Mouse (Mus musculus) midbrain, embryonic 11.5 days (tissue): ENCODE measurements at regions not wholly inside any gene's neighbourhood (a gene's known extent, or its start where the extent isn't known, plus 50 kb on each side); places are given as distances from the start of the nearest gene placed in this dataset.

ENCODE experiments used
- ATAC-seq: fragments of 200-750 bp; cut with Nextera tagmentation; 2 replicates; pipeline ENCODE4 v1.8.0; 2017; ENCODE audit warnings: moderate TSS enrichment, moderate library complexity; ENCODE audit not compliant: low FRiP score
- DNase-seq: peaks from one replicate; pipeline ENCODE4 v3.0.0; 2015; ENCODE audit warnings: low spot score; ENCODE audit errors: missing footprints
- H3K27ac ChIP-seq: fragments of 300-500 bp; sonication (generic); 2 replicates; pipeline ENCODE4 v1.5.1; 2014; ENCODE audit warnings: low read depth, low read length
- H3K27me3 ChIP-seq: fragments of 300-500 bp; sonication (generic); 2 replicates; pipeline ENCODE4 v1.6.1; 2014; ENCODE audit warnings: mild to moderate bottlenecking, low read length, moderate library complexity, mixed read lengths; ENCODE audit not compliant: control insufficient read depth, insufficient read depth
- H3K36me3 ChIP-seq: fragments of 300-500 bp; sonication (generic); 2 replicates; pipeline ENCODE4 v1.6.1; 2014; ENCODE audit warnings: mild to moderate bottlenecking, low read length, moderate library complexity, mixed read lengths; ENCODE audit not compliant: control insufficient read depth, insufficient read depth
- H3K4me1 ChIP-seq: fragments of 300-500 bp; sonication (generic); 2 replicates; pipeline ENCODE4 v1.6.1; 2014; ENCODE audit warnings: low read length; ENCODE audit not compliant: control insufficient read depth, insufficient read depth
- H3K4me2 ChIP-seq: fragments of 300-500 bp; sonication (generic); 2 replicates; pipeline ENCODE4 v1.6.1; 2014; ENCODE audit warnings: mild to moderate bottlenecking, moderate library complexity
- H3K4me3 ChIP-seq: fragments of 300-500 bp; sonication (generic); 2 replicates; pipeline ENCODE4 v1.5.1; 2014; ENCODE audit warnings: low read depth, low read length
- H3K9ac ChIP-seq: fragments of 300-500 bp; sonication (generic); 2 replicates; pipeline ENCODE4 v1.6.1; 2014; ENCODE audit warnings: low read length
- H3K9me3 ChIP-seq: fragments of 300-500 bp; sonication (generic); 2 replicates; pipeline ENCODE4 v1.6.1; 2016; ENCODE audit warnings: low read length; ENCODE audit not compliant: control insufficient read depth
- WGBS: fragments of 180-500 bp; shearing (Covaris S2); extraction: QIAGEN DNeasy Blood & Tissue Kit; methylation state at CpG from one replicate; pipeline ENCODE4 v1.1.7; 2014; 5-methylcytosine and 5-hydroxymethylcytosine counted together

DNA sequence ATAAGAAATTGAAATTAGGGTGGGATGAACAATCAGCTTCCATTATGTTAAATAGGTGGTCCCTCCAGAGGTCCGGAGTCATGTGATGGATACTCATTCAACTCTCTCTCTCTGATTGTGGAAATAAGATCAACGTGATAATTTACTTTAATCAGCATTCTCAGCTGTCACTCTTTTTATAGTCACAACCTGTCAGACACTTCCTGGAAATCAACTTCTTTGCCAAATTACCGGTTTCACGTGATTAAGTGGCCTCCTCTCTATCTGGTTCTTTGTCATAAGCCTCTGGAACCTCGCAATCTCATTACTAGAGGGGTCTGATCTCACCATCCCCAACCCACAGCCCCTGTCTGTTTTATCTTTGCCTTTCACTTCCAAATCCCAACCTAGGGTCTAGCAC lies 155.6 kb upstream of the Nabp1 start:
- H3K4me3 ChIP-seq = no peak overlapping the region
- no peak overlapping the region for H3K27ac ChIP-seq
- ATAC-seq (no peak), DNase-seq (no peak)
- H3K9ac ChIP-seq = no peak overlapping the region
- H3K9me3 ChIP-seq = no peaks in the 10 kb centered on the region
- no peak overlapping the region for H3K4me2 ChIP-seq
- H3K27me3 ChIP-seq = no peaks in the 10 kb centered on the region
- WGBS = 85% methylated on average over 5 of the region's 5 CpGs
- no peaks in the 10 kb centered on the region; the same call in 1 of the 2 replicates for H3K4me1 ChIP-seq
- H3K36me3 ChIP-seq = no peaks in the 10 kb centered on the region

DNA sequence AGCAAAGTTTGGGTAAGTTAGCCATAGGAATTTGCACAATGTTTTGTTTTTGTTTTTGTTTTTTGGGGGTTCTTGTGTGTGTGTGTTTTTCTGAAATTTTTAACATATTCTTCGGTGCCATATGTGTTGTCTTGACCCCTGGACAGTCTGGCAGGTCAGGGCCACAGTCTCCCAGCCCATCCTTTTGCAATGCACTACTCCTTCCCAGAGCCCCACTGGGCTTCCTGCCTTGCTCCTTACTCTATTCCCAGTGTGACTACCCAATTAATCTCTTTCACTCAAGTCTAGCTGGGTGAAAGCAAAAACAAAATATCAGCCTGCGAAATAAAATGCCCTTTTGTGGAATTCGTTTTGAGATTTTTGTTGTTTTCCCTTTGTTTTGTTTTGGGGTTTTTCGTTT lies 154.6 kb upstream of the Nabp1 start:
- 85% methylated on average over 4 of the region's 4 CpGs for WGBS

DNA sequence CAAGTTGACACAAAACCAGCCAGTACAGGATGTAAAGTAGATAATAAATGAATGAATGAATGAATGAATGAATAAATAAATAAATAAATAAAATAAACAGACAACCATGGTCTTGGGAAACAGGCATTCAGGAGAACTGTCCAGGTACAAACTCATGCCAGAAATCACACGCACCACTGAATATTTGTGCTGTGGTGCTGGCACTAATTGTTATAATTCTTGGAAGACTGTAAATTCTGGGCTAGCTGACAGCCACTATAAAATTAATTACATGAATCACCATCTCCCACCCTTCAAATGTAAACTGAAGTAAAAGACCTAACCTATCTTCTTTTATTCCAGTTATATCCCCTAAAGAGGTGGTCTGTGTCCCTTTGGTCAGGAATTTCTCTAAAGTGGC lies 151.6 kb upstream of the Nabp1 start:
- ATAC-seq (no peak), DNase-seq (no peak)
- no peaks in the 10 kb centered on the region for H3K9me3 ChIP-seq
- H3K27ac ChIP-seq = no peak overlapping the region
- peaks cover 3% of the 10 kb centered on the region; the same call in 1 of the 2 replicates for H3K4me1 ChIP-seq
- no peak overlapping the region for H3K9ac ChIP-seq
- no peaks in the 10 kb centered on the region; the same call in 1 of the 2 replicates for H3K27me3 ChIP-seq
- H3K4me3 ChIP-seq = no peak overlapping the region
- no peak overlapping the region for H3K4me2 ChIP-seq
- H3K36me3 ChIP-seq = no peaks in the 10 kb centered on the region
- WGBS = 100% methylated on average over 1 of the region's 1 CpGs

More for the DNA sequence above, 154.6 kb upstream of the Nabp1 start:
- no peaks in the 10 kb centered on the region; the same call in 1 of the 2 replicates for H3K27me3 ChIP-seq
- peaks cover 3% of the 10 kb centered on the region; the same call in 1 of the 2 replicates for H3K4me1 ChIP-seq
- no peak overlapping the region for H3K27ac ChIP-seq
- H3K4me3 ChIP-seq = no peak overlapping the region
- H3K9ac ChIP-seq = no peak overlapping the region
- no peak for DNase-seq
- no peaks in the 10 kb centered on the region for H3K9me3 ChIP-seq
- no peak for ATAC-seq
- H3K4me2 ChIP-seq = no peak overlapping the region
- H3K36me3 ChIP-seq = no peaks in the 10 kb centered on the region

DNA sequence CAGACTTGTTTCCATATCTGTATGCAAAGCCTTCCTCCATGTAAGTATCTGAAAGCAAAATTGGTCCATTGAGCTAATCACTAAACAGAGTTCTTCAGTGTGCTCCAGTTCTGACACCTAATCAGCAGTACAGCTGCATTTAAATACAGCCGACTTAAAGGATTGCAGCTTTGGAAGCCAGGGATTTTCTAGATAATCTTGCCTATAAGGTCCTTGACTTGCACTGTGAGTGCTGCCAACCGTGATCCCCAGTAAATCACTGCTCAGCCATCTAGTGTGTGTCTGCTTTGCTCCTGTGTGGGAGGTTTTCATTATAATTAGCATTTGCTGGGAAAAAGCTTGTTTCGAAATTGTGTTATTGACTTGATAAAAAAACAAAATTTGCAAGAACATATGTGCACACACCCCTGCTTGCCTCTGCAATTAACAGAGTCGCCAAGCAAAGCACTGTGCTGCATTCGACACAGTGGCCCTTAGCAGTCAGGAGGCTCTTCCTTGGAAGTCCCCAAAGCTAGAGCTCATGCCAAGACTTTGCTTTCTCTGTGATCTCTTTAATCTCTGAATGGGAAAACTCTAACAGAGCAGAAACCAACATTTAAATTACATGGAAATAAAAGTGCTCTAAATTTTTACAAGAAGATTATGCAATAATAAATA lies 150.0 kb upstream of the Nabp1 start:
- no peak for DNase-seq
- 45% methylated on average over 5 of the region's 5 CpGs for WGBS
- no peak overlapping the region for H3K27ac ChIP-seq
- H3K36me3 ChIP-seq = no peaks in the 10 kb centered on the region
- no peaks in the 10 kb centered on the region; the same call in 1 of the 2 replicates for H3K27me3 ChIP-seq
- no peak overlapping the region for H3K4me2 ChIP-seq
- no peak overlapping the region for H3K9ac ChIP-seq
- H3K4me1 ChIP-seq = peaks cover 3% of the 10 kb centered on the region; the same call in 1 of the 2 replicates
- H3K4me3 ChIP-seq = no peak overlapping the region
- no peak for ATAC-seq
- no peaks in the 10 kb centered on the region for H3K9me3 ChIP-seq

DNA sequence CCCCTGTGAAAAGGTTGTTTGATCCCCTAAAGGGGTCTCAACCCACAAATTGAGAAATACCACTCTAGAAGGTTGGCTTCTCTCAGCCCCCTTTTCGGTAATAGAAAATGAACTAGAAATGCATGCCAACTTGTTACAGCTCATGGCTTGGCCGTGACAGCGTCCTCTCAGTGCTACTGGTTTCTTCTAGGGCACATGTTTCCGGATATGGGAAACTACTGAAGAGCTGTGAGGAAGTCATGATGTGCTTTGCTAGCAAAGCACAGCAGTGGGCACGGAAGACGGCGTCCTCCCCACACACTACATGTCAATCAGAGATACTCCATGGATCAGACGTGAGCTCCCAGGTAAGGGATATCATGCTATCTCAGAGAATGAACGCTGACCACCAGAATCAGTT lies 148.1 kb upstream of the Nabp1 start:
- peaks cover 16% of the 10 kb centered on the region for H3K4me1 ChIP-seq
- H3K27ac ChIP-seq = no peak overlapping the region
- 93% methylated on average over 9 of the region's 9 CpGs for WGBS

DNA sequence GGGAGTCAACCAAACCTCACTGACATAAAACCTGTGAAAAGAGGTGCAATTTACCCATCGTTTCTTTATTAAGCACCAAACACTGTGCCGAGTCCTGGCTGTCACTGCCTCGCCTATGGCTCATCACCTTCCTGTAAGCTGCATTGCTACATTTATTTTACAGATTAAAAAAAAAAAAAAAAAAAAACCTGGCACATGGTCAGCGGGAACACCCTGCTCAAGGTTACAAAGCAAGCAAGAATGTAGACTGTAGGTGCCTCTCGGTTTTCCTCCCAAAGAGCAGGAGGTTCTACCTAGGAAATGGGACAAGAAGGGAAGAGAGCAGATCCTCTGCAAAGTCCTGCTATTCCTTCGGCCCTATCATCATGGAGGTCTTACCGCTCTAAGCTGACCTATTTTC lies 146.9 kb upstream of the Nabp1 start:
- Histone ChIP-seq H3K4me1 (peaks cover 16% of the 10 kb centered on the region), H3K27me3 (no peaks in the 10 kb centered on the region; the same call in 1 of the 2 replicates), H3K9me3 (no peaks in the 10 kb centered on the region), H3K36me3 (no peaks in the 10 kb centered on the region), H3K27ac (no peak overlapping the region), H3K9ac (no peak overlapping the region), H3K4me2 (no peak overlapping the region), H3K4me3 (no peak overlapping the region)
- no peak for DNase-seq
- WGBS = 93% methylated on average over 7 of the region's 7 CpGs
- ATAC-seq = no peak

More for the DNA sequence above, 148.1 kb upstream of the Nabp1 start:
- H3K9ac ChIP-seq = no peak overlapping the region
- no peak for DNase-seq
- no peak overlapping the region for H3K4me3 ChIP-seq
- no peaks in the 10 kb centered on the region; the same call in 1 of the 2 replicates for H3K27me3 ChIP-seq
- no peaks in the 10 kb centered on the region for H3K36me3 ChIP-seq
- no peak for ATAC-seq
- no peak overlapping the region for H3K4me2 ChIP-seq
- H3K9me3 ChIP-seq = no peaks in the 10 kb centered on the region

DNA sequence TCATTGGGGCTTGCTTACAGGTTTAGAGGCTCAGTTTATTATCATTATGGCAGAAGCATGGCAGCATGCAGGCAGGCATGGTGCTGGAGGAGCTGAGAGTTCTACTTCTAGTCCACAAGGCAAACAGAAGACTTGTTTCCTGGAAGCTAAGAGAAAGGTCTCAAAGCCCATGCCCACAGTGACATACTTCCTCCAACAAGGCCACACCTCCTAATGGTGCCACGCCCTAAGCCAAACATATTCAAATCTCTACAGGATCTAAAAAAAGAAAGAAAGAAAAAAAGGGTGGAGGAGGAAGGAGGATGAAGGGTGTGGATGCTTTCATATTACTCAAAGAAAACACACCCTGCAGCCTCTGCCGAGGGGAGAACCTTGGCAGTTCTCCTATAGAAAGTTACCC lies 146.3 kb upstream of the Nabp1 start:
- 88% methylated on average over 2 of the region's 2 CpGs for WGBS
- no peak for ATAC-seq
- no peak overlapping the region for H3K4me2 ChIP-seq

DNA sequence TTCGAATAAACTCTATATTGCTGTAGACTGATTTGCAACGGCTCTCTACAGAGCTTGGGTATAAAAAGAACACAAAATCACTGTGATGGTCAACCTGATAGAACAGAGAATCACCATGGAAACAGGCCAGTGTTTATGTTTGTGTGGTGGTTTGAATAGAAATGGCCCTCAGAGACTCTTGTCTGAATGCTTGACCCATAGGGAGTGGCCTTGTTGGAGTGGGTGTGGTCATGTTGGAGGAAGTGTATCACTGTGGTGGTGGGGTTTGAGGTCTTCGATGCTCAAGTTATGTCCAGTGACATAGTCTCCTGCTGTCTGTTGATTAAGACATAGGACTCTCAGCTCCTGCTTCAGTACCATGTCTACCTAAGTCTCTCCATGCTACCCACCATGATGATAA lies 144.8 kb upstream of the Nabp1 start:
- Histone ChIP-seq H3K9me3 (no peaks in the 10 kb centered on the region), H3K36me3 (no peaks in the 10 kb centered on the region), H3K4me2 (no peak overlapping the region), H3K27ac (no peak overlapping the region), H3K9ac (no peak overlapping the region), H3K27me3 (peaks cover 5% of the 10 kb centered on the region; the same call in 1 of the 2 replicates), H3K4me1 (peaks cover 13% of the 10 kb centered on the region), H3K4me3 (no peak overlapping the region)
- DNase-seq (no peak), ATAC-seq (peak; percentile 19; the same call in 1 of the 2 replicates)
- WGBS = 70% methylated on average over 3 of the region's 3 CpGs

More for the DNA sequence above, 146.3 kb upstream of the Nabp1 start:
- Histone ChIP-seq H3K27me3 (no peaks in the 10 kb centered on the region; the same call in 1 of the 2 replicates), H3K9ac (no peak overlapping the region), H3K4me3 (no peak overlapping the region), H3K9me3 (no peaks in the 10 kb centered on the region), H3K36me3 (no peaks in the 10 kb centered on the region), H3K4me1 (peaks cover 16% of the 10 kb centered on the region), H3K27ac (no peak overlapping the region)
- no peak for DNase-seq

DNA sequence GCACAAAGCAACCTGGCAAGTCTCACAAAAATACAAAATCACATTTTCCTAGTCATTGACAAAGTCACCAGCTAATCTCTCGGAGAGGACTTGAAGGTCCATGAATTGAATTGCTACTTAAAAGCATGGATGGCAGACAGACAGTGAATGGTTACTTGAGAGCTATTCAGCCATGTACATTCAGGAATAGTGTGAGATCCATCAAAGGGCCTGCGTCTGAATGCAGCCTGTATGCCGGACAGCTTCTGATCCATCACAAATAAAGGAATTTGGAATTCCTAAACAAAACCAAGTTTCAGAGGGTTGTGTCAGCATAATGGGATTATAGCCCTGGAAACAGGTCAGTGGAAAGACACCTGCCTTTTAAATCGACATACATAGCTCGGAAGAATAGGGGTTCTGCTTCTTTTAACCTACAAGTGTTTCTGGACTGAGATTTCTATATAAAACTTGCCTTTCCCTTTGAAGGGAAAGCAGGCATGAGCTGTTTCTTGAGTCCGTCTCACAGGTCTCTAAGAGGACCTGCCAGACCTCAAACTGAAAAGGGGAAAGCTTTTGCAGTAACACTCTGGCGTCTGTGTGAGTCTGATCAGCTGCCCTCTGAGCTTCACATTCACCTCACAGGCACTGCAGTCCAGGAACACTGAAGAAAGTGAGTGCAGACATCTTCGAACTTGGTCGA lies 144.1 kb upstream of the Nabp1 start:
- H3K4me2 ChIP-seq = no peak overlapping the region
- peaks cover 19% of the 10 kb centered on the region for H3K4me1 ChIP-seq
- H3K27ac ChIP-seq = no peak overlapping the region
- WGBS = 24% methylated on average over 9 of the region's 9 CpGs
- H3K36me3 ChIP-seq = no peaks in the 10 kb centered on the region
- H3K9me3 ChIP-seq = no peaks in the 10 kb centered on the region
- H3K4me3 ChIP-seq = no peak overlapping the region
- H3K9ac ChIP-seq = no peak overlapping the region
- DNase-seq = peak; percentile 85
- H3K27me3 ChIP-seq = peaks cover 5% of the 10 kb centered on the region; the same call in 1 of the 2 replicates
- peak; percentile 65; the same call in 1 of the 2 replicates for ATAC-seq
